Mouse (Mus musculus) embryonic facial prominence, embryonic 11.5 days (tissue): ENCODE results near the gene Tstd3. TPM values are rescaled to one million over a fixed set of nuclear protein-coding genes. Genes with fewer than 3 reads are reported as not detected.
A peak's percentile ranks its signal among the peaks of the same experiment; 100 is the strongest.

Experiments used
- ATAC-seq: fragments of 200-750 bp; cut with Nextera tagmentation; replicated peaks from 2 replicates; pipeline ENCODE4 v1.8.0; 2017; ENCODE audit warnings: low read depth; ENCODE audit not compliant: insufficient number of reproducible peaks, low FRiP score, low TSS enrichment
- DNase-seq: peaks from one replicate; pipeline ENCODE4 v3.0.0-alpha.2; 2015; ENCODE audit warnings: low spot score
- H3K27ac ChIP-seq: fragments of 300-500 bp; sonication (generic); replicated peaks from 2 replicates; pipeline ENCODE4 v1.5.1; 2014; ENCODE audit warnings: mild to moderate bottlenecking, low read depth, low read length, control low read depth
- H3K27me3 ChIP-seq: fragments of 300-500 bp; sonication (generic); 2 replicates; pipeline ENCODE4 v1.6.1; 2014; ENCODE audit warnings: mild to moderate bottlenecking, low read length, moderate library complexity, mixed read lengths; ENCODE audit not compliant: control insufficient read depth, insufficient read depth
- H3K36me3 ChIP-seq: fragments of 300-500 bp; sonication (generic); replicated peaks from 2 replicates; pipeline ENCODE4 v1.6.1; 2014; ENCODE audit warnings: low read depth, mild to moderate bottlenecking, low read length, moderate library complexity, mixed read lengths; ENCODE audit not compliant: control insufficient read depth, insufficient read depth
- H3K4me1 ChIP-seq: fragments of 300-500 bp; sonication (generic); 2 replicates; pipeline ENCODE4 v1.6.1; 2014; ENCODE audit warnings: low read length, mixed read lengths; ENCODE audit not compliant: control insufficient read depth, insufficient read depth
- H3K4me2 ChIP-seq: fragments of 300-500 bp; sonication (generic); 2 replicates; pipeline ENCODE4 v1.6.1; 2014; ENCODE audit warnings: low read depth, mild to moderate bottlenecking, control low read depth, low read length, moderate library complexity
- H3K4me3 ChIP-seq: fragments of 300-500 bp; sonication (generic); 2 replicates; pipeline ENCODE4 v1.5.1; 2014; ENCODE audit warnings: low read depth, low read length, control low read depth
- H3K9ac ChIP-seq: fragments of 300-500 bp; sonication (generic); replicated peaks from 2 replicates; pipeline ENCODE4 v1.6.1; 2014; ENCODE audit warnings: mild to moderate bottlenecking, control low read depth, low read length
- H3K9me3 ChIP-seq: fragments of 300-500 bp; sonication (generic); replicated peaks from 2 replicates; pipeline ENCODE4 v1.6.1; 2016; ENCODE audit warnings: mild to moderate bottlenecking, low read length, inconsistent platforms, mixed read lengths; ENCODE audit not compliant: control insufficient read depth
- WGBS: fragments of 180-500 bp; shearing (Covaris S2); extraction: QIAGEN DNeasy Blood & Tissue Kit; methylation state at CpG from one replicate; pipeline ENCODE4 v1.1.7; 2014; 5-methylcytosine and 5-hydroxymethylcytosine counted together
- polyA plus RNA-seq: library from polyadenylated mRNA; unstranded; fragments of >200 nt; fragmentation: Nextera tagmentation; extraction: Ambion mirVana; gene quantifications from 2 replicates; pipeline ENCODE4 v1.2.1, GENCODE M21; 2014

Tstd3 gene
- polyA plus RNA-seq, 1 experiment from 2014 or later, result 18.6 TPM

GRCm38 (mm10) chr4:21789836-21790235, 22.8 kb upstream of the Tstd3 start:
- no peak overlapping the region for H3K4me3 ChIP-seq
- H3K27me3 ChIP-seq, result no peaks in the 10 kb centered on the region
- H3K9me3 ChIP-seq, result no peaks in the 10 kb centered on the region
- H3K4me2 ChIP-seq, result no peak overlapping the region
- 0 out of 2 replicates have a peak, but pooled peaks cover 2% of the 10 kb centered on the region for H3K36me3 ChIP-seq
- H3K4me1 ChIP-seq, result no peaks in the 10 kb centered on the region
- no peak for DNase-seq
- H3K9ac ChIP-seq, result no peak overlapping the region
- ATAC-seq, result no peak
- no peak overlapping the region for H3K27ac ChIP-seq
- 92% methylated on average over 4 of the region's 4 CpGs for WGBS

GRCm38 (mm10) chr4:21788903-21789302, 21.9 kb upstream of the Tstd3 start:
- Histone ChIP-seq H3K4me3 (no peak overlapping the region), H3K9ac (no peak overlapping the region), H3K27ac (no peak overlapping the region), H3K9me3 (no peaks in the 10 kb centered on the region), H3K36me3 (0 out of 2 replicates have a peak, but pooled peaks cover 2% of the 10 kb centered on the region), H3K4me2 (no peak overlapping the region), H3K4me1 (no peaks in the 10 kb centered on the region), H3K27me3 (no peaks in the 10 kb centered on the region)
- 89% methylated on average over 6 of the region's 6 CpGs for WGBS
- ATAC-seq, result no peak
- DNase-seq, result no peak

GRCm38 (mm10) chr4:21786268-21786667, 19.3 kb upstream of the Tstd3 start:
- 96% methylated on average over 12 of the region's 12 CpGs for WGBS

GRCm38 (mm10) chr4:21780816-21781726, 14.1 kb upstream of the Tstd3 start:
- Histone ChIP-seq H3K27me3 (no peaks in the 10 kb centered on the region), H3K9me3 (no peaks in the 10 kb centered on the region), H3K4me2 (no peak overlapping the region), H3K36me3 (no peaks in the 10 kb centered on the region), H3K27ac (no peak overlapping the region), H3K9ac (no peak overlapping the region), H3K4me3 (no peak overlapping the region), H3K4me1 (no peaks in the 10 kb centered on the region)
- no peak for ATAC-seq
- DNase-seq, result no peak
- WGBS, result 92% methylated on average over 12 of the region's 12 CpGs

More at GRCm38 (mm10) chr4:21786268-21786667, 19.3 kb upstream of the Tstd3 start:
- H3K4me2 ChIP-seq, result no peak overlapping the region
- H3K4me1 ChIP-seq, result no peaks in the 10 kb centered on the region
- H3K4me3 ChIP-seq, result no peak overlapping the region
- no peak for ATAC-seq
- H3K36me3 ChIP-seq, result 0 out of 2 replicates have a peak, but pooled peaks cover 2% of the 10 kb centered on the region
- no peaks in the 10 kb centered on the region for H3K27me3 ChIP-seq
- H3K9me3 ChIP-seq, result no peaks in the 10 kb centered on the region
- no peak overlapping the region for H3K27ac ChIP-seq
- H3K9ac ChIP-seq, result no peak overlapping the region
- DNase-seq, result no peak

- Histone ChIP-seq H3K4me3 (peak overlapping the region; percentile 72), H3K4me2 (peak overlapping the region; percentile 47), H3K9ac (peak overlapping the region; percentile 79), H3K4me1 (no peaks in the 10 kb centered on the region), H3K36me3 (no peaks in the 10 kb centered on the region), H3K27me3 (no peaks in the 10 kb centered on the region), H3K27ac (no peak overlapping the region), H3K9me3 (no peaks in the 10 kb centered on the region)
- WGBS, result 14% methylated on average over 9 of the region's 9 CpGs
- ATAC-seq, result no peak
- no peak for DNase-seq
Observed at GRCm38 (mm10) chr4:21776946-21777265, 9.9 kb upstream of the Tstd3 start.

- peak overlapping the region; percentile 79 for H3K9ac ChIP-seq
- H3K36me3 ChIP-seq, result no peaks in the 10 kb centered on the region
- DNase-seq (peak; percentile 95), ATAC-seq (peak; percentile 97)
- WGBS, result under 1% methylated on average over 45 of the region's 46 CpGs
- H3K4me3 ChIP-seq, result peak overlapping the region; percentile 72
- no peak overlapping the region for H3K27ac ChIP-seq
- H3K27me3 ChIP-seq, result no peaks in the 10 kb centered on the region
- H3K4me2 ChIP-seq, result peak overlapping the region; percentile 50
- no peaks in the 10 kb centered on the region for H3K9me3 ChIP-seq
- no peaks in the 10 kb centered on the region for H3K4me1 ChIP-seq
Observed at GRCm38 (mm10) chr4:21776091-21776945, 9.3 kb upstream of the Tstd3 start.

- Histone ChIP-seq H3K4me1 (no peaks in the 10 kb centered on the region), H3K36me3 (no peaks in the 10 kb centered on the region), H3K4me3 (no peak overlapping the region), H3K4me2 (no peak overlapping the region), H3K27ac (no peak overlapping the region), H3K9ac (no peak overlapping the region), H3K9me3 (no peaks in the 10 kb centered on the region), H3K27me3 (no peaks in the 10 kb centered on the region)
- 92% methylated on average over 1 of the region's 1 CpGs for WGBS
- ATAC-seq (no peak), DNase-seq (no peak)
Observed at GRCm38 (mm10) chr4:21772306-21772705, 5.3 kb upstream of the Tstd3 start.

GRCm38 (mm10) chr4:21771064-21771463, 4.1 kb upstream of the Tstd3 start:
- no peak overlapping the region for H3K4me3 ChIP-seq
- H3K36me3 ChIP-seq, result no peaks in the 10 kb centered on the region
- WGBS, result 89% methylated on average over 1 of the region's 1 CpGs

More at GRCm38 (mm10) chr4:21771064-21771463, 4.1 kb upstream of the Tstd3 start:
- H3K9me3 ChIP-seq, result no peaks in the 10 kb centered on the region
- no peaks in the 10 kb centered on the region for H3K27me3 ChIP-seq
- H3K4me2 ChIP-seq, result no peak overlapping the region
- no peaks in the 10 kb centered on the region for H3K4me1 ChIP-seq
- no peak for DNase-seq
- no peak for ATAC-seq
- H3K9ac ChIP-seq, result no peak overlapping the region
- no peak overlapping the region for H3K27ac ChIP-seq
